Mouse (Mus musculus): Measurements from ENCODE around the gene Zfp866.

The Zfp866 gene

GRCm38 (mm10) chr8:69716403-69717231 lies 74.4 kb downstream of the Zfp866 start:
- DNase-seq, result peak; percentile 93 to 95

- peak in 1 of 2 experiments; percentile 12 for DNase-seq
These were observed 75.6 kb downstream of the Zfp866 start for GRCm38 (mm10) chr8:69715366-69715765.

GRCm38 (mm10) chr8:69713516-69713915 lies 77.5 kb downstream of the Zfp866 start:
- DNase-seq, result no peak
